Mouse (Mus musculus) forebrain, embryonic 11.5 days (tissue): ENCODE measurements at regions not wholly inside any gene's neighbourhood (a gene's known extent, or its start where the extent isn't known, plus 50 kb on each side); places are given as distances from the start of the nearest gene placed in this dataset.

Experiments
- ATAC-seq: fragments of 200-750 bp; cut with Nextera tagmentation; replicated peaks from 2 replicates; pipeline ENCODE4 v1.8.0; 2017; ENCODE audit warnings: moderate TSS enrichment; ENCODE audit not compliant: low FRiP score
- DNase-seq: peaks from one replicate; pipeline ENCODE4 v3.0.0-alpha.2; 2017; ENCODE audit warnings: low spot score
- H3K27ac ChIP-seq: fragments of 300-500 bp; sonication (generic); 2 replicates; pipeline ENCODE4 v1.5.1; 2014; ENCODE audit warnings: low read depth, low read length
- H3K27me3 ChIP-seq: fragments of 300-500 bp; sonication (generic); 2 replicates; pipeline ENCODE4 v1.6.1; 2014; ENCODE audit warnings: mild to moderate bottlenecking, low read length, mixed read lengths; ENCODE audit not compliant: control insufficient read depth, insufficient read depth
- H3K36me3 ChIP-seq: fragments of 300-500 bp; sonication (generic); 2 replicates; pipeline ENCODE4 v1.6.1; 2014; ENCODE audit warnings: mild to moderate bottlenecking, low read length, moderate library complexity, mixed read lengths; ENCODE audit not compliant: control insufficient read depth, insufficient read depth
- H3K4me1 ChIP-seq: fragments of 300-500 bp; sonication (generic); replicated peaks from 2 replicates; pipeline ENCODE4 v1.6.1; 2014; ENCODE audit warnings: low read length, mixed read lengths; ENCODE audit not compliant: control insufficient read depth, insufficient read depth
- H3K4me2 ChIP-seq: fragments of 300-500 bp; sonication (generic); 2 replicates; pipeline ENCODE4 v1.6.1; 2014; ENCODE audit warnings: low read depth, mild to moderate bottlenecking, low read length, moderate library complexity, mixed read lengths; ENCODE audit not compliant: severe bottlenecking
- H3K4me3 ChIP-seq: fragments of 300-500 bp; sonication (generic); 2 replicates; pipeline ENCODE4 v1.5.1; 2014; ENCODE audit warnings: low read depth, low read length
- H3K9ac ChIP-seq: fragments of 300-500 bp; sonication (generic); 2 replicates; pipeline ENCODE4 v1.6.1; 2014; ENCODE audit warnings: low read length
- H3K9me3 ChIP-seq: fragments of 300-500 bp; sonication (generic); 2 replicates; pipeline ENCODE4 v1.6.1; 2016; ENCODE audit warnings: low read length, mixed read lengths; ENCODE audit not compliant: control insufficient read depth
- WGBS: fragments of 180-500 bp; shearing (Covaris S2); extraction: QIAGEN DNeasy Blood & Tissue Kit; methylation state at CpG from one replicate; pipeline ENCODE4 v1.1.7; 2014; 5-methylcytosine and 5-hydroxymethylcytosine counted together

- no peak for ATAC-seq
- no peak for DNase-seq
- no peaks in the 10 kb centered on the region for H3K36me3 ChIP-seq
- H3K4me2 ChIP-seq: 0 out of 2 replicates have a peak overlapping the region, but pooled peaks have one; percentile 18
- H3K4me1 ChIP-seq: peaks cover 20% of the 10 kb centered on the region
- peak overlapping the region; percentile 12; the same call in 1 of the 2 replicates for H3K27ac ChIP-seq
- peak overlapping the region; percentile 16; the same call in 1 of the 2 replicates for H3K9ac ChIP-seq
- H3K9me3 ChIP-seq: no peaks in the 10 kb centered on the region
- 1% methylated on average over 8 of the region's 8 CpGs for WGBS
- H3K27me3 ChIP-seq: 0 out of 2 replicates have a peak, but pooled peaks cover 2% of the 10 kb centered on the region
- H3K4me3 ChIP-seq: no peak overlapping the region
These were observed 122.2 kb upstream of the Zfhx3 start for GRCm38 (mm10) chr8:107820174-107820760.

- Histone ChIP-seq H3K36me3 (no peaks in the 10 kb centered on the region), H3K27me3 (0 out of 2 replicates have a peak, but pooled peaks cover 2% of the 10 kb centered on the region), H3K4me3 (no peak overlapping the region), H3K9ac (no peak overlapping the region), H3K4me1 (peaks cover 20% of the 10 kb centered on the region), H3K9me3 (no peaks in the 10 kb centered on the region), H3K27ac (0 out of 2 replicates have a peak overlapping the region, but pooled peaks have one; percentile 10), H3K4me2 (no peak overlapping the region)
- 39% methylated on average over 6 of the region's 6 CpGs for WGBS
- DNase-seq: no peak
- no peak for ATAC-seq
These were observed 120.9 kb upstream of the Zfhx3 start for GRCm38 (mm10) chr8:107821522-107821921.

- Histone ChIP-seq H3K4me3 (no peak overlapping the region), H3K4me2 (peak overlapping the region; percentile 48; the same call in 1 of the 2 replicates), H3K9ac (peak overlapping the region; percentile 57; the same call in 1 of the 2 replicates), H3K4me1 (peaks cover 18% of the 10 kb centered on the region), H3K27ac (no peak overlapping the region), H3K9me3 (no peaks in the 10 kb centered on the region), H3K36me3 (no peaks in the 10 kb centered on the region), H3K27me3 (0 out of 2 replicates have a peak, but pooled peaks cover 2% of the 10 kb centered on the region)
- 10% methylated on average over 7 of the region's 7 CpGs for WGBS
- no peak for DNase-seq
- no peak for ATAC-seq
These were observed 118.3 kb upstream of the Zfhx3 start for GRCm38 (mm10) chr8:107824096-107824495.

- peak overlapping the region; percentile 57 for H3K9ac ChIP-seq
- peak overlapping the region; percentile 12 for H3K4me3 ChIP-seq
- no peaks in the 10 kb centered on the region for H3K36me3 ChIP-seq
- no peaks in the 10 kb centered on the region for H3K9me3 ChIP-seq
- ATAC-seq: no peak
- H3K27ac ChIP-seq: peak overlapping the region; percentile 25; the same call in 1 of the 2 replicates
- 0 out of 2 replicates have a peak, but pooled peaks cover 2% of the 10 kb centered on the region for H3K27me3 ChIP-seq
- 0% methylated on average over 14 of the region's 14 CpGs for WGBS
- H3K4me1 ChIP-seq: peaks cover 16% of the 10 kb centered on the region
- DNase-seq: peak; percentile 65
- peak overlapping the region; percentile 48 for H3K4me2 ChIP-seq
These were observed 117.8 kb upstream of the Zfhx3 start for GRCm38 (mm10) chr8:107824640-107825039.

GRCm38 (mm10) chr8:107827500-107828125 is 114.8 kb upstream of the Zfhx3 start:
- ATAC-seq (no peak), DNase-seq (no peak)
- H3K4me2 ChIP-seq: no peak overlapping the region
- H3K36me3 ChIP-seq: no peaks in the 10 kb centered on the region
- no peak overlapping the region for H3K27ac ChIP-seq
- H3K9me3 ChIP-seq: no peaks in the 10 kb centered on the region
- WGBS: 76% methylated on average over 17 of the region's 17 CpGs
- H3K27me3 ChIP-seq: 0 out of 2 replicates have a peak, but pooled peaks cover 2% of the 10 kb centered on the region
- peaks cover 2% of the 10 kb centered on the region; the same call in 1 of the 2 replicates for H3K4me1 ChIP-seq
- no peak overlapping the region for H3K9ac ChIP-seq
- no peak overlapping the region for H3K4me3 ChIP-seq

GRCm38 (mm10) chr8:107828541-107828940 is 113.9 kb upstream of the Zfhx3 start:
- WGBS: 93% methylated on average over 5 of the region's 5 CpGs
- Histone ChIP-seq H3K4me3 (no peak overlapping the region), H3K27me3 (0 out of 2 replicates have a peak, but pooled peaks cover 2% of the 10 kb centered on the region), H3K4me1 (peaks cover 2% of the 10 kb centered on the region; the same call in 1 of the 2 replicates), H3K4me2 (no peak overlapping the region), H3K36me3 (no peaks in the 10 kb centered on the region), H3K9ac (no peak overlapping the region), H3K27ac (no peak overlapping the region), H3K9me3 (no peaks in the 10 kb centered on the region)
- DNase-seq: no peak
- ATAC-seq: no peak

- Histone ChIP-seq H3K36me3 (no peaks in the 10 kb centered on the region), H3K4me3 (no peak overlapping the region), H3K4me1 (no peaks in the 10 kb centered on the region; the same call in 1 of the 2 replicates), H3K9me3 (no peaks in the 10 kb centered on the region), H3K27ac (peak overlapping the region; percentile 13; the same call in 1 of the 2 replicates), H3K9ac (no peak overlapping the region), H3K4me2 (no peak overlapping the region), H3K27me3 (no peaks in the 10 kb centered on the region)
- DNase-seq: no peak
- WGBS: 33% methylated on average over 10 of the region's 10 CpGs
- ATAC-seq: no peak
These were observed 109.0 kb upstream of the Zfhx3 start for GRCm38 (mm10) chr8:107833481-107833880.

- no peak overlapping the region for H3K9ac ChIP-seq
- H3K4me1 ChIP-seq: no peaks in the 10 kb centered on the region
- 85% methylated on average over 3 of the region's 3 CpGs for WGBS
- no peaks in the 10 kb centered on the region for H3K9me3 ChIP-seq
- no peak overlapping the region for H3K4me2 ChIP-seq
- DNase-seq: no peak
- H3K27me3 ChIP-seq: no peaks in the 10 kb centered on the region
- no peaks in the 10 kb centered on the region for H3K36me3 ChIP-seq
- H3K4me3 ChIP-seq: no peak overlapping the region
- no peak overlapping the region for H3K27ac ChIP-seq
- no peak for ATAC-seq
These were observed 96.3 kb upstream of the Zfhx3 start for GRCm38 (mm10) chr8:107846141-107846540.
